Mouse (Mus musculus): ENCODE results near the gene Kmt2d. TPM values are rescaled to one million over a fixed set of nuclear protein-coding genes. Genes with fewer than 3 reads are reported as not detected.
A peak's percentile ranks its signal among the peaks of the same experiment; 100 is the strongest.

Kmt2d gene
- polyA plus RNA-seq, 1 experiment from 2014 or later = 12.5 TPM

DNA sequence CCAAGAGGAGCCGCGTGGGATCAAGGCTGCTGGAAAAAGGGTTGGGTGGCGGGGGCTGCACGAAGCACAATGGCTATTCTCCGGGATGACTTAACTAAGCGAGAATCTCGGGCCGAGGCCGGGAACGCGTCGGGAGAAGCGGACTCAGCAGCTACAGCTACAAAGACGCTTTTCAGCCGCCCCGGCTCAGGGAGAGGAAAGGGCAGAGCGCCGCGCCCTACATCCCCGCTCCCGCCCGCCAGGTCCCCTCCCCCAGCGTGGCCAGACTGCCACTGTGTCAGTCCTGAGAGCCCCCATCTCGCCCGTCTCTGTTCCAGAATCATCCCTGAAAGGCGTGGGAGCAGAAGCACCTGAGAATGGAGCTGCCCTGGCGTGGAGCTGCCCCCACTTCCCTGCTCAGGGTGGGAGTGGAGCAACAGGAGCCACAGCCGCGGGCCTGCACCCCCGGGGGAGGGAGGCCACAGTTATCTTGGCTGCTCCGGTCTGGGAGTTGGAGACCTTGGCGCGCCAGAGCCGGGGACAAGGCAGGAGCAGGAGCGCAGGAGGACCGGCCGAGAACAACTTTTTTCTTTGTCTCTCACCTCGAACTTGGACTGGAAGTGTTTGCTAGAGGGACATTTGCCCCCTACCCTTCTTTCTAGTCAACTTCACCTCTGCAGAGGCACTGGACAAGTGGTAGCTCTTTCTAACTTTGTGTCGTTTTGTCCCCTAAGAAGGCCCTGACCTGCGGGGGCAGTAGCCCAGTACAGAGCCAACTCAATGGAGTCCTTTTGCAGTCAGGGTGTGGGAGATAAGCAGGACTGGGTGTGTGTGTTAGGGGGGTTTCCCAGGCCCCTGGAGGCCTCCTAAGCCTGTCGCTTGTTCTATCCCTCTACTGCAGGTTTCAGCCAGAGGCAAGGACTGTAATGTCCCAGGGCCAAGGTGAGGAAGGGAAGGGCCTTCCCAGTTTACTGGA is 24.9 kb upstream of the Kmt2d start:
- Histone ChIP-seq H3K27ac (no peak overlapping the region), H3K4me2 (replicated peaks) (peak overlapping the region; percentile 95), H3K9ac (peak overlapping the region; percentile 37), H3K9me3 (replicated peaks) (no peaks in the 10 kb centered on the region), H3K36me3 (no peaks in the 10 kb centered on the region), H3K27me3 (peaks cover 94% of the 10 kb centered on the region), H3K4me1 (peaks cover 43% of the 10 kb centered on the region), H3K4me3 (peak overlapping the region; percentile 28)
- ATAC-seq (ENCODE audit: low FRiP score) = 0 out of 2 replicates have a peak, but pooled peaks have one; percentile 42
- whole genome bisulfite sequencing = under 1% methylated on average over 41 of the region's 41 CpGs

DNA sequence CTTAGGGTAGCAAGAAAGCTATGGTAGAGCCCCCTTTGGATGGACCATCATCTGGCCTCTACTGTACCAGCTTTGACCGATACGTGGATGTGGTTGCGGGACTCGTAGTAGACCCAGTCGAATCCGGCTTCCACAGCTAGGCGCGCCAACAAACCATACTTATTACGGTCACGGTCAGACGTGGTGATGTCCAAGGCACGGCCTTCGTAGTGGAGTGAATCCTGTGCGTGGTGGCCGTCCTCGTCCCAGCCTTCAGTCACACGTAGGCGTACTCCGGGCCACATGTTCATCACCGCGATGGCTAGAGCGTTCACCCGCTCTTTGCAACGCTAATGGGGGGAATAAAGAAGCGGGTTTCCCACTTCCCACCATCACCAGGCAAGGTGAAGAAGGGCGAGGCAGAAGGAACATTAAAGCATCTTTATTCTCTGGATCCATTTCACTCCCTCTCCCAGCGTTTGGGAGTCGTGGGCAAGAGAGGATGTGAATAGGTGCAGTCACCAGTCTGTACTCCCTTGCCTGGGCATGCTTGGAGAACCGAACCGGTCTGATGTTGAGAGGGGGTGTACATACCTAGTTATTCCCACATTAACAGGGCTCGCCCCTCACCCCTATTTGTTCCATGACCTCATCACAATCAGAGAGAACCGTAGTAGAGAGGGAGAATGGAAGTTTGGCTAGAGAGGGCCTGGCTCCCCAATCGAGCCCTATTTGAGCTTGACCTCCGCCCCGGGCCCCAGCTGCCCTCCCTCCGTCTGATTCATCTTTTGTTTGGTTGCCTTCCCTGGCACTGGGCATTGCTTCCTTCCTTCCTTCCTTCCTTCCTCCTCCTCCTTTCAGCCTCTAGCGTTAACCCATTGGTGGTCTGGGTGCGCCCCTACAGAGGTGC is 24.0 kb upstream of the Kmt2d start:
- Histone ChIP-seq H3K9ac (peak overlapping the region; percentile 37), H3K4me3 (peak overlapping the region; percentile 45), H3K4me2 (replicated peaks) (peak overlapping the region; percentile 95), H3K36me3 (no peaks in the 10 kb centered on the region), H3K4me1 (peaks cover 43% of the 10 kb centered on the region), H3K9me3 (replicated peaks) (no peaks in the 10 kb centered on the region), H3K27ac (no peak overlapping the region), H3K27me3 (peaks cover 86% of the 10 kb centered on the region)
- no peak for ATAC-seq (ENCODE audit: low FRiP score)
- 2% methylated on average over 38 of the region's 38 CpGs for WGBS

DNA sequence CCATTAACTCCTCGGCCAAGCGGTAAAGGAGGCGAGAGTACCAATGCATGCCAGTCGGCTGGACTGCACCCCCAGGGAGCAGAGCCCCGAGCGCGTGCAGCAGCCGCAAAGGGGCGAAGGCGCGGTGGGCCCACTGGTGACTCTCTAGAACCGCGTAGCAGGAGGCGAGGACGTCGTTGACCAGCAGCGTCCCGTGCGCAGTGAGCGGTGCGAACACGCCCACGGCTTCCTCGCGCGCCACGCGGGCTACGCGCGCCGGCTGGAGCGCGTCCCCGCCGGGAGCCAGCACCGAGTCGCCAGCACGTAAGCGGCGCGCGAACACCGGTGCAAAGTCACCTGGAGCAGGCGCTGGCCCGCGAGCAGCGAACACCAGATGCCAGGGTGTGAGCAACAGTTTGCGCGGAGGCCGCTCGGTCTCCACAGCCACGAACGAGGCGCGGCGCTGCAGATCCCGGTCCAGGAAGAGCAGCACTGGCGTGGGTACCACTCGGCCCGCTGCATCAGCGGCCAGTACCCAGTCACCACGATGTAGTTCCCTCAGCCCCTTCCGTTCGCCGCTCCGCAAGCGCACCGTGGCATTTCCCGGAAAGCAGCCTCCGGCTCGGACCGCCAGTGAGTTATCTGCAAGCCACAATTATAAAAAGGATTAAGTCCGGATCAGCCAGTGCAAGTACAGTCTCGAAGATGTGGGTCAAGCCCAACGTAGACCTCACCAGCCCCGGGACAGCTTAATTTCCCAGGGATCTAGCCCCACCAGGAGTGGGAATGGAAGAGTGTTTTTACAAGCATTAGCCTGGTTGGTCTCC is 23.1 kb upstream of the Kmt2d start, which contains the start of gene Rhebl1:
Rhebl1 (minus strand) TSS at position 601 of the 806 bp plus-strand sequence.
- WGBS = under 1% methylated on average over 77 of the region's 77 CpGs
- Histone ChIP-seq H3K36me3 (no peaks in the 10 kb centered on the region), H3K9me3 (replicated peaks) (no peaks in the 10 kb centered on the region), H3K4me1 (peaks cover 43% of the 10 kb centered on the region), H3K27ac (no peak within 1 kb of the TSS), H3K4me2 (replicated peaks) (peak within 1 kb of the TSS; percentile 95), H3K27me3 (peaks cover 79% of the 10 kb centered on the region), H3K9ac (peak within 1 kb of the TSS; percentile 53), H3K4me3 (peak within 1 kb of the TSS; percentile 45)
- no peak for ATAC-seq (ENCODE audit: low FRiP score)

DNA sequence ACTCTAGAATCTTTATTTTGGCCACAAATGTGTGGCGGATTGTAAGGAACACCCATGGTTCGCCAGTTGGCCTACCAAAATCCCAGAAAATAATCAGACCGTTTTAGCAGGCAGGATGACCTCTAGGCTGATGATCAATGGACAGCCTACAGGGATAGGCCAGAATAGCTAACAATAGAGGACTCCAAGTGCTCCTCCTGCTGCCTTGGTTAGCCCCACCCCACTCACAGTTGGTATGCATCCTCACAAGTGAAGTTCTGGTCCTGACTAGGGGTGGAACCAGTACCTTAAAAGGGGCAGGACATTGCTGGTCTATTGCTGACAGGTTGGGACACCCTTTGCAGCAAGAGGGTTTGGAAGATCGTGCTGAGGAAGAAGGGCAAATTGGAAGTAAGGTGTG is 22.0 kb upstream of the Kmt2d start:
- H3K27me3 ChIP-seq = peaks cover 68% of the 10 kb centered on the region
- 49% methylated on average over 4 of the region's 4 CpGs for WGBS
- no peak overlapping the region for H3K27ac ChIP-seq
- H3K9me3 ChIP-seq (replicated peaks) = no peaks in the 10 kb centered on the region
- ATAC-seq (ENCODE audit: low FRiP score) = no peak
- H3K4me2 ChIP-seq (replicated peaks) = no peak overlapping the region
- peaks cover 37% of the 10 kb centered on the region for H3K4me1 ChIP-seq
- H3K9ac ChIP-seq = no peak overlapping the region
- H3K4me3 ChIP-seq = no peak overlapping the region
- H3K36me3 ChIP-seq = no peaks in the 10 kb centered on the region

DNA sequence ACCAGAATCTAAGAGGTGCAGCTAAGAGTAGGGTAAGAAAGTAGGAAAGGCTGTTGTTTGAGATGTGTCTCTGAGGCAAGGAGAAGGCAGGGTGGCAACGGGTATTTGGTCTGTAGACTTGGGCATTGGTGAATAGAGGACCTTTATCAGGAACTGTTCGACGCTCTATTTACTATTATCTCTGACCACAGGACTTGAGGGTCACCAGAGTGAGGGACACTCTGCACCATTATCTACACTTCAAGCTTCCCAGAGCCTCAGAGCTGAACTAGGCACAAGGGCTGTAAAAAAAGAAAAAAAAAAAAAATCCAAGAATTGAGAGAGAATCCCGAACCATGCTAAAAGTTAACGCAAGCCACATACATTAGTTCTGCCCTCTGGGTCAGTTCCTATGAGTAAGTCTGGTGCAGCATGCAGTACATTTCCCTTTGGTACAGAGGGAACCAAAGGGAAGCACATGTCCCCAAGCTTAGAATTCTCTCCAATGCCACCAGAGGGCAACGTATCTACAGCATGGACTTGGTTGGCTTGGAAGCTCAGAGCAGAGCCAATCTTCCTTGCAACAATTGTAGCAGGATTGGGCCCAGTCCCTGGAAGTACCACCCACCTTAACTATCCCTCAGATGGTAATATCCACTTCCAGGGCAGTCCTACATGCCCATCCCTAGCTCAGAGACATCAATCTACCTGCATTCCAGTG is 21.1 kb upstream of the Kmt2d start:
- Histone ChIP-seq H3K27me3 (peaks cover 61% of the 10 kb centered on the region), H3K9ac (no peak overlapping the region), H3K9me3 (replicated peaks) (no peaks in the 10 kb centered on the region), H3K27ac (no peak overlapping the region), H3K4me3 (no peak overlapping the region), H3K4me1 (peaks cover 30% of the 10 kb centered on the region), H3K36me3 (no peaks in the 10 kb centered on the region), H3K4me2 (replicated peaks) (no peak overlapping the region)
- peak; percentile 46; the same call in 1 of the 2 replicates for ATAC-seq (ENCODE audit: low FRiP score)
- 43% methylated on average over 6 of the region's 6 CpGs for WGBS

DNA sequence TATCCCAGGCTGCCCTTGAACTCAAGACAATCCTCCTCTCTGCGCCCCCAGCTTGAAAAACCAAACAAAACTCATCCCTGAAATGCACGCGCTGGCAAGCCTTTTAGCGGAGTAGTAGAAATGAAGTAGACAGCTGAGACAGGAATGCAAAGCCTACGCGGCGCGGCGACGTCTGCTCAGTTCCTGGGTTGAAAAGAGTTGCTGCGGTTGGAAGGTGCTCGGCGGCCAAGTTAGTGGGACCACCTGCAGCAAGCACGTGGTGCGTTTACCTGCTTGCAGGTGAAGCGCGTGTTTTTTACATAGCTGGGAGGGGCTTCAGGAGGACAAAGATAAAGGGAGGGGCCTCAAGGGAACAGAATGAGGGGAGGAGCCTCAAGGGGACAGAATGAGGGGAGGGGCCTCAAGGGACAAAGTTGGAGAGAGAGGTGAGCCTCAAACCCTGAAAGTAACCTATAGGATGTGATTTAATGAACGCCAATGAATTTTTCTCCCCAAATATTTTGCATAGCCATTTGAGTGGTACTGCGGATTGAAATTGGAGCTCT is 20.3 kb upstream of the Kmt2d start:
- Histone ChIP-seq H3K4me2 (replicated peaks) (no peak overlapping the region), H3K4me1 (peaks cover 30% of the 10 kb centered on the region), H3K9me3 (replicated peaks) (no peaks in the 10 kb centered on the region), H3K27me3 (peaks cover 53% of the 10 kb centered on the region), H3K9ac (no peak overlapping the region), H3K36me3 (no peaks in the 10 kb centered on the region), H3K4me3 (no peak overlapping the region), H3K27ac (no peak overlapping the region)
- 11% methylated on average over 19 of the region's 19 CpGs for WGBS
- ATAC-seq (ENCODE audit: low FRiP score) = no peak

DNA sequence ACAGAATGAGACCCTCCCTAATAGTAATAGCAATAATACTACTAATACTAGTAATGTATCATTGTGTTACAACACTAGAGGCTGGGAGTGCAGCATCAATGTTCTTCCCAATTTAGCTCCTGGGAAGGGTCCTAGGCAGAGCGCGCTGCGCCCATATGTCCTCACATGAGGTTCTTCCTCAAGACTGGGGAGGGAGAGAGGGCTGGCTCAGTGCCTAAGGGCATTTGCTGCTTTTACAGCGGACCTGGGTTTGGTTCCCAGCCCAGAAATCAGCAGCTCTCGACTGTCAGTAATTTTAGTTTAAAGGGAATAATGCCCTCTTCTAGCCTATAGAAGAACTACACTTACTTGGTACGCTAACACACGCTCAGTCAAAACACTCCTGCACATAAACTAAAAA is 16.5 kb upstream of the Kmt2d start:
- Histone ChIP-seq H3K9me3 (replicated peaks) (no peaks in the 10 kb centered on the region), H3K27ac (no peak overlapping the region), H3K4me1 (no peaks in the 10 kb centered on the region), H3K4me2 (replicated peaks) (no peak overlapping the region), H3K4me3 (no peak overlapping the region), H3K36me3 (no peaks in the 10 kb centered on the region), H3K27me3 (peaks cover 16% of the 10 kb centered on the region), H3K9ac (no peak overlapping the region)
- ATAC-seq (ENCODE audit: low FRiP score) = no peak
- 80% methylated on average over 7 of the region's 7 CpGs for WGBS

DNA sequence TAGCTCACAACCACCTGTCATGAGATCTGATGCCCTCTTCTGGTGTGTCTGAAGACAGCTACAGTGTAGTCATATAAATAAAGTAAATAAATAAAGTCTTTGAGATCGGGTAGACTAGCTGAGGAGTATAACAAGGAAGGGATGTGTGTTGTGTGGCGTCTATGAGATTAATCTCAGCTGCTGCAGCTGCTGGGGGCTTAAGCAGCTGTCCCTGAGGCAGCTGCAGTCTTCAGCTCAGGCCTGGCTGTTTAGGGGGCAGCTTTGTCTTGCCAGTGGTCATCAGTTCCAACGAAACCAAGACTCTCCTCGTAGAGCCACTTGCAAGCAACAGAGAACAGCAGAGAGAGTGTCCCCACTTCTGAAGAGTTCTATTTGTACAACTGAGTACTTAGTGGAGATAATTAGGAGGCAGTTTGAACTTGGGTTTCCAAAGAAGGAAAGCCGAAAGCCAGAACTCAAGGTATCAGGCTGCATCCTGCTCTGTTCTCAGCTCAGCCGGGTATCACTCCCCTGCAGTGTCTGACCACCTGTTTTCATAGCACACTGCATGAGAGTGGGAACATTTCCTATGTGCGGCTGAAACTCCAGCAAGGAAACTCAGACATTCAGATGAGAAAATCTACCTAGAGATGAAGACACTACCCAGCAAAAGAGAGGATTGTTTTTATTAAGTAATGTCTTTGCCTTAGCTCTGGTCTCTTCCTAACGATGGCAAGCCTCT is 15.8 kb upstream of the Kmt2d start:
- no peak overlapping the region for H3K9ac ChIP-seq
- no peak for ATAC-seq (ENCODE audit: low FRiP score)
- H3K9me3 ChIP-seq (replicated peaks) = no peaks in the 10 kb centered on the region
- no peak overlapping the region for H3K27ac ChIP-seq
- no peak overlapping the region for H3K4me3 ChIP-seq
- H3K4me1 ChIP-seq = 0 out of 2 replicates have a peak, but pooled peaks cover under 1% of the 10 kb centered on the region
- H3K36me3 ChIP-seq = no peaks in the 10 kb centered on the region
- H3K27me3 ChIP-seq = peaks cover 10% of the 10 kb centered on the region
- no peak overlapping the region for H3K4me2 ChIP-seq (replicated peaks)
- 70% methylated on average over 8 of the region's 8 CpGs for WGBS

DNA sequence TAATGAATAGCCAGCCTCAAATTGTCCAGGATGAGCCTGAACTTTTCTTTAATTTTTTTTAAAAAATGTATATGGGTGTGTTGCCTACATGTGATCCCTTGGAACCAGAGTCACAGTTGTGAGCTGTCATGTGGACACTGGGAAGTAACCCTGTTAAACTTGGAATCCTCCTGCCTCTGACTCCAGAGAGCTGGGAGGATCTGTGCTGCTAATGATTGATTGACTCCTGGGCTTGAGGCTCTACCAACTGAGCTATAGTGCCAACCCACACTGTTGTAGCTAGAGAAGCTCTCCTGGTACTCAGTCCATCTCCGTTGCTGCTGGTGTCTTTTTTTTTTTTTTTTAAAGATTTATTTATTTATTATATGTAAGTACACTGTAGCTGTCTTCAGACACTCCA is 13.1 kb upstream of the Kmt2d start:
- no peak for ATAC-seq (ENCODE audit: low FRiP score)
- Histone ChIP-seq H3K27me3 (peaks cover 3% of the 10 kb centered on the region; the same call in 1 of the 2 replicates), H3K9me3 (replicated peaks) (no peaks in the 10 kb centered on the region), H3K4me3 (no peak overlapping the region), H3K4me2 (replicated peaks) (no peak overlapping the region), H3K27ac (no peak overlapping the region), H3K9ac (no peak overlapping the region), H3K4me1 (peaks cover 14% of the 10 kb centered on the region), H3K36me3 (no peaks in the 10 kb centered on the region)
- 68% methylated on average over 1 of the region's 1 CpGs for WGBS

DNA sequence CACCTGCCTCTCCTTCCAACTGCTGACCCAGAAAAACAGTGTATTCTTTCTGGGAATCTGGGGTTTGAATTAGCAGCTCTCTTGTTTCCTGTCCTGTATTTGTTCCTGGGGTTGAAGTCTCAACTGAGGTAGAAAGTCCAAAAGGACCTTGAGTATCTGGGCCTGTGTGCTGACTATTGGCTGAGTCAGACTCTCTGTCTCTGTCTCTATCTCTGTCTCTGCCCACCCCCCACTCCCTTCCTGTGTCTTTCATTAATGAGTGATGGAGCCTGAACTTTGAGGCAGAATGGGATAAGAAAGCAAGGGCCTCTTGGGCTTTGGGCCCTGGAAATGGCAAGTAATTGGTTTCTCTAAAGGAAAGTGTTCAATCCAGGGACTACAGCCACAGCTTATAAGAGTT is 12.7 kb upstream of the Kmt2d start:
- no peaks in the 10 kb centered on the region for H3K36me3 ChIP-seq
- H3K4me1 ChIP-seq = peaks cover 14% of the 10 kb centered on the region
- no peak overlapping the region for H3K9ac ChIP-seq
- no peak overlapping the region for H3K27ac ChIP-seq
- H3K4me2 ChIP-seq (replicated peaks) = no peak overlapping the region
- ATAC-seq (ENCODE audit: low FRiP score) = no peak
- peaks cover 3% of the 10 kb centered on the region; the same call in 1 of the 2 replicates for H3K27me3 ChIP-seq
- no peaks in the 10 kb centered on the region for H3K9me3 ChIP-seq (replicated peaks)
- no peak overlapping the region for H3K4me3 ChIP-seq
